Mouse (Mus musculus) kidney, embryonic 14.5 days (tissue): ENCODE measurements around the gene Tnfrsf11a. TPM values are rescaled to one million over a fixed set of nuclear protein-coding genes. Genes with fewer than 3 reads are reported as not detected.
A peak's percentile ranks its signal among the peaks of the same experiment; 100 is the strongest.

Source experiments
- ATAC-seq: fragments of 200-750 bp; cut with Nextera tagmentation; 2 replicates; pipeline ENCODE4 v1.8.0; 2017; ENCODE audit warnings: moderate number of reproducible peaks, mild to moderate bottlenecking, moderate TSS enrichment, moderate library complexity; ENCODE audit not compliant: low FRiP score, low TSS enrichment
- H3K27ac ChIP-seq: fragments of 300-500 bp; sonication (generic); 2 replicates; pipeline ENCODE4 v1.5.1; 2014; ENCODE audit warnings: low read depth, mild to moderate bottlenecking, low read length, moderate library complexity, mixed read lengths
- H3K27me3 ChIP-seq: fragments of 300-500 bp; sonication (generic); 2 replicates; pipeline ENCODE4 v1.6.1; 2014; ENCODE audit warnings: mild to moderate bottlenecking, low read length; ENCODE audit not compliant: control insufficient read depth, insufficient read depth
- H3K36me3 ChIP-seq: fragments of 300-500 bp; sonication (generic); 2 replicates; pipeline ENCODE4 v1.6.1; 2014; ENCODE audit warnings: low read length, mixed read lengths; ENCODE audit not compliant: control insufficient read depth, insufficient read depth
- H3K4me1 ChIP-seq: fragments of 300-500 bp; sonication (generic); 2 replicates; pipeline ENCODE4 v1.6.1; 2014; ENCODE audit warnings: low read length, mixed read lengths; ENCODE audit not compliant: control insufficient read depth, insufficient read depth
- H3K4me2 ChIP-seq: fragments of 300-500 bp; sonication (generic); replicated peaks from 2 replicates; pipeline ENCODE4 v1.6.1; 2014; ENCODE audit warnings: low read depth, mild to moderate bottlenecking, low read length
- H3K4me3 ChIP-seq: fragments of 300-500 bp; sonication (generic); 2 replicates; pipeline ENCODE4 v1.5.1; 2014; ENCODE audit warnings: mild to moderate bottlenecking, low read length
- H3K9ac ChIP-seq: fragments of 300-500 bp; sonication (generic); 2 replicates; pipeline ENCODE4 v1.6.1; 2014; ENCODE audit warnings: low read depth, mild to moderate bottlenecking, low read length, moderate library complexity
- H3K9me3 ChIP-seq: fragments of 300-500 bp; sonication (generic); 2 replicates; pipeline ENCODE4 v1.6.1; 2016; ENCODE audit warnings: low read length; ENCODE audit not compliant: control insufficient read depth
- WGBS: fragments of 180-500 bp; shearing (Covaris S2); extraction: QIAGEN DNeasy Blood & Tissue Kit; methylation state at CpG from one replicate; pipeline ENCODE4 v1.1.7; 2014; 5-methylcytosine and 5-hydroxymethylcytosine counted together
- polyA plus RNA-seq: library from polyadenylated mRNA; unstranded; fragments of >200 nt; fragmentation: Nextera tagmentation; extraction: Ambion mirVana; gene quantifications from 2 replicates; pipeline ENCODE4 v1.2.1, GENCODE M21; 2014

Tnfrsf11a gene
- polyA plus RNA-seq, 1 experiment from 2014 or later = 0.88 TPM

GRCm38 (mm10) chr1:105829171-105829570, 48.7 kb downstream of the Tnfrsf11a start:
- Histone ChIP-seq H3K4me3 (no peak overlapping the region), H3K9ac (no peak overlapping the region), H3K4me2 (no peak overlapping the region), H3K9me3 (no peaks in the 10 kb centered on the region), H3K27me3 (no peaks in the 10 kb centered on the region), H3K36me3 (no peaks in the 10 kb centered on the region), H3K4me1 (no peaks in the 10 kb centered on the region), H3K27ac (no peak overlapping the region)
- 56% methylated on average over 5 of the region's 5 CpGs for WGBS
- peak; percentile 71; the same call in 1 of the 2 replicates for ATAC-seq

- Histone ChIP-seq H3K4me2 (no peak overlapping the region), H3K9ac (no peak overlapping the region), H3K27me3 (no peaks in the 10 kb centered on the region), H3K4me1 (no peaks in the 10 kb centered on the region), H3K9me3 (no peaks in the 10 kb centered on the region), H3K27ac (no peak overlapping the region), H3K4me3 (no peak overlapping the region), H3K36me3 (no peaks in the 10 kb centered on the region)
- 89% methylated on average over 1 of the region's 1 CpGs for WGBS
- ATAC-seq = no peak
Observed at GRCm38 (mm10) chr1:105832784-105833183, 52.3 kb downstream of the Tnfrsf11a start.

- Histone ChIP-seq H3K27me3 (peaks cover 9% of the 10 kb centered on the region), H3K9ac (no peak overlapping the region), H3K4me3 (no peak overlapping the region), H3K4me2 (peak overlapping the region; percentile 51), H3K4me1 (peaks cover 11% of the 10 kb centered on the region), H3K36me3 (no peaks in the 10 kb centered on the region), H3K27ac (no peak overlapping the region), H3K9me3 (no peaks in the 10 kb centered on the region)
- WGBS = 21% methylated on average over 10 of the region's 10 CpGs
- 0 out of 2 replicates have a peak, but pooled peaks have one; percentile 26 for ATAC-seq
Observed at GRCm38 (mm10) chr1:105842950-105843349, 62.4 kb downstream of the Tnfrsf11a start.

GRCm38 (mm10) chr1:105843386-105843785, 62.9 kb downstream of the Tnfrsf11a start:
- peak overlapping the region; percentile 27 for H3K4me3 ChIP-seq
- WGBS = 1% methylated on average over 12 of the region's 12 CpGs
- no peak overlapping the region for H3K27ac ChIP-seq
- peak; percentile 48; the same call in 1 of the 2 replicates for ATAC-seq
- no peak overlapping the region for H3K9ac ChIP-seq
- H3K4me1 ChIP-seq = peaks cover 11% of the 10 kb centered on the region
- no peaks in the 10 kb centered on the region for H3K36me3 ChIP-seq
- peak overlapping the region; percentile 51 for H3K4me2 ChIP-seq
- H3K27me3 ChIP-seq = peaks cover 9% of the 10 kb centered on the region
- no peaks in the 10 kb centered on the region for H3K9me3 ChIP-seq

GRCm38 (mm10) chr1:105843856-105844255, 63.3 kb downstream of the Tnfrsf11a start:
- Histone ChIP-seq H3K4me2 (peak overlapping the region; percentile 51), H3K9me3 (no peaks in the 10 kb centered on the region), H3K4me1 (peaks cover 11% of the 10 kb centered on the region), H3K9ac (no peak overlapping the region), H3K36me3 (no peaks in the 10 kb centered on the region), H3K4me3 (peak overlapping the region; percentile 27), H3K27me3 (peaks cover 9% of the 10 kb centered on the region), H3K27ac (no peak overlapping the region)
- peak; percentile 65 for ATAC-seq
- WGBS = 3% methylated on average over 2 of the region's 2 CpGs

GRCm38 (mm10) chr1:105844341-105845006, 64.0 kb downstream of the Tnfrsf11a start:
- Histone ChIP-seq H3K4me3 (peak overlapping the region; percentile 27), H3K27ac (no peak overlapping the region), H3K9ac (no peak overlapping the region), H3K4me2 (peak overlapping the region; percentile 51), H3K36me3 (no peaks in the 10 kb centered on the region), H3K27me3 (peaks cover 9% of the 10 kb centered on the region), H3K4me1 (peaks cover 11% of the 10 kb centered on the region), H3K9me3 (no peaks in the 10 kb centered on the region)
- WGBS = 8% methylated on average over 28 of the region's 28 CpGs
- ATAC-seq = peak; percentile 50; the same call in 1 of the 2 replicates

GRCm38 (mm10) chr1:105846431-105846830, 65.9 kb downstream of the Tnfrsf11a start:
- no peak overlapping the region for H3K27ac ChIP-seq
- no peak overlapping the region for H3K4me3 ChIP-seq
- H3K9me3 ChIP-seq = no peaks in the 10 kb centered on the region
- H3K9ac ChIP-seq = no peak overlapping the region
- H3K4me1 ChIP-seq = peaks cover 11% of the 10 kb centered on the region
- peaks cover 9% of the 10 kb centered on the region for H3K27me3 ChIP-seq
- H3K4me2 ChIP-seq = no peak overlapping the region
- 76% methylated on average over 2 of the region's 2 CpGs for WGBS
- no peak for ATAC-seq
- no peaks in the 10 kb centered on the region for H3K36me3 ChIP-seq

- no peaks in the 10 kb centered on the region for H3K9me3 ChIP-seq
- no peak overlapping the region for H3K9ac ChIP-seq
- H3K4me3 ChIP-seq = no peak overlapping the region
- no peak for ATAC-seq
- H3K4me1 ChIP-seq = peaks cover 10% of the 10 kb centered on the region
- 88% methylated on average over 8 of the region's 8 CpGs for WGBS
- H3K36me3 ChIP-seq = no peaks in the 10 kb centered on the region
- H3K4me2 ChIP-seq = no peak overlapping the region
- H3K27ac ChIP-seq = no peak overlapping the region
- peaks cover 9% of the 10 kb centered on the region for H3K27me3 ChIP-seq
Observed at GRCm38 (mm10) chr1:105848806-105849205, 68.3 kb downstream of the Tnfrsf11a start.

GRCm38 (mm10) chr1:105851341-105851740, 70.8 kb downstream of the Tnfrsf11a start:
- H3K4me3 ChIP-seq = no peak overlapping the region
- H3K4me2 ChIP-seq = no peak overlapping the region
- H3K9me3 ChIP-seq = no peaks in the 10 kb centered on the region
- no peaks in the 10 kb centered on the region for H3K4me1 ChIP-seq
- no peaks in the 10 kb centered on the region for H3K27me3 ChIP-seq
- H3K9ac ChIP-seq = no peak overlapping the region
- ATAC-seq = no peak
- H3K27ac ChIP-seq = no peak overlapping the region
- no peaks in the 10 kb centered on the region for H3K36me3 ChIP-seq
- WGBS = 83% methylated on average over 2 of the region's 2 CpGs
